Mouse (Mus musculus) liver, postnatal 0 days (tissue): ENCODE measurements at regions not wholly inside any gene's neighbourhood (a gene's known extent, or its start where the extent isn't known, plus 50 kb on each side); places are given as distances from the start of the nearest gene placed in this dataset.

Experiments
- ATAC-seq: fragments of 200-750 bp; cut with Nextera tagmentation; 2 replicates; pipeline ENCODE4 v1.8.0; 2017; ENCODE audit warnings: mild to moderate bottlenecking, moderate library complexity
- DNase-seq: peaks from one replicate; pipeline ENCODE4 v3.0.0-alpha.2; 2016
- H3K27ac ChIP-seq: fragments of 300-500 bp; sonication (generic); 2 replicates; pipeline ENCODE4 v1.5.1; 2014; ENCODE audit warnings: antibody characterized with exemption, moderate library complexity, mild to moderate bottlenecking, low read depth
- H3K27me3 ChIP-seq: fragments of 300-500 bp; sonication (generic); 2 replicates; pipeline ENCODE4 v1.6.1; 2014; ENCODE audit warnings: low read length, control low read depth, mixed read lengths; ENCODE audit not compliant: insufficient read depth
- H3K36me3 ChIP-seq: fragments of 300-500 bp; sonication (generic); replicated peaks from 2 replicates; pipeline ENCODE4 v1.6.1; 2014; ENCODE audit warnings: mild to moderate bottlenecking, control low read depth, low read length, moderate library complexity, mixed read lengths; ENCODE audit not compliant: insufficient read depth
- H3K4me1 ChIP-seq: fragments of 300-500 bp; sonication (generic); 2 replicates; pipeline ENCODE4 v1.6.1; 2014; ENCODE audit warnings: antibody characterized with exemption, mild to moderate bottlenecking, control low read depth; ENCODE audit not compliant: insufficient read depth
- H3K4me2 ChIP-seq: fragments of 300-500 bp; sonication (generic); 2 replicates; pipeline ENCODE4 v1.6.1; 2014; ENCODE audit warnings: low read depth, mild to moderate bottlenecking, low read length, moderate library complexity, mixed read lengths
- H3K4me3 ChIP-seq: fragments of 300-500 bp; sonication (generic); 2 replicates; pipeline ENCODE4 v1.5.1; 2014; ENCODE audit warnings: low read depth, low read length
- H3K9ac ChIP-seq: fragments of 300-500 bp; sonication (generic); replicated peaks from 2 replicates; pipeline ENCODE4 v1.6.1; 2014; ENCODE audit warnings: mild to moderate bottlenecking, moderate library complexity
- H3K9me3 ChIP-seq: fragments of 300-500 bp; sonication (generic); 2 replicates; pipeline ENCODE4 v1.6.1; 2016; ENCODE audit warnings: mild to moderate bottlenecking, control low read depth, low read length, mixed read lengths
- CTCF ChIP-seq: sonication (generic); IDR thresholded peaks from 2 replicates; pipeline ENCODE4 v1.5.1; 2016; ENCODE audit warnings: antibody characterized with exemption, low read depth
- EP300 ChIP-seq: IDR thresholded peaks from 2 replicates; pipeline ENCODE4 v1.6.1; 2016; ENCODE audit warnings: antibody characterized with exemption, low read depth, mild to moderate bottlenecking
- WGBS: fragments of 180-500 bp; shearing (Covaris S2); extraction: QIAGEN DNeasy Blood & Tissue Kit; methylation state at CpG from one replicate; pipeline ENCODE4 v1.1.7; 2014; ENCODE audit not compliant: insufficient replicate concordance; 5-methylcytosine and 5-hydroxymethylcytosine counted together

GRCm38 (mm10) chr4:45719564-45719963, 79.3 kb upstream of the Aldh1b1 start:
- DNase-seq, result no peak
- Histone ChIP-seq H3K4me2 (no peak overlapping the region), H3K4me1 (no peaks in the 10 kb centered on the region), H3K36me3 (no peaks in the 10 kb centered on the region), H3K4me3 (no peak overlapping the region), H3K9me3 (no peaks in the 10 kb centered on the region), H3K27ac (no peak overlapping the region), H3K27me3 (no peaks in the 10 kb centered on the region), H3K9ac (no peak overlapping the region)
- no peak for ATAC-seq
- no peak for TF ChIP-seq CTCF
- no peak for TF ChIP-seq EP300
- WGBS, result 22% methylated on average over 3 of the region's 3 CpGs

GRCm38 (mm10) chr4:45715878-45716277, 82.9 kb upstream of the Aldh1b1 start:
- Histone ChIP-seq H3K9me3 (no peaks in the 10 kb centered on the region), H3K27me3 (no peaks in the 10 kb centered on the region), H3K4me3 (no peak overlapping the region), H3K4me2 (no peak overlapping the region), H3K36me3 (no peaks in the 10 kb centered on the region), H3K27ac (no peak overlapping the region), H3K9ac (no peak overlapping the region), H3K4me1 (no peaks in the 10 kb centered on the region)
- DNase-seq (no peak), ATAC-seq (no peak)
- WGBS, result 68% methylated on average over 1 of the region's 1 CpGs
- TF ChIP-seq EP300 (no peak), CTCF (no peak)

- no peaks in the 10 kb centered on the region for H3K27me3 ChIP-seq
- H3K4me1 ChIP-seq, result no peaks in the 10 kb centered on the region
- no peak overlapping the region for H3K9ac ChIP-seq
- ATAC-seq (no peak), DNase-seq (no peak)
- H3K4me2 ChIP-seq, result no peak overlapping the region
- H3K27ac ChIP-seq, result no peak overlapping the region
- H3K9me3 ChIP-seq, result no peaks in the 10 kb centered on the region
- no peaks in the 10 kb centered on the region for H3K36me3 ChIP-seq
- 40% methylated on average over 10 of the region's 10 CpGs for WGBS
- TF ChIP-seq EP300 (no peak), CTCF (no peak)
- no peak overlapping the region for H3K4me3 ChIP-seq
Observed at GRCm38 (mm10) chr4:45713837-45714508, 84.8 kb upstream of the Aldh1b1 start.

GRCm38 (mm10) chr4:45713046-45713706, 85.6 kb upstream of the Aldh1b1 start:
- Histone ChIP-seq H3K9ac (no peak overlapping the region), H3K9me3 (no peaks in the 10 kb centered on the region), H3K36me3 (no peaks in the 10 kb centered on the region), H3K27ac (no peak overlapping the region), H3K4me1 (no peaks in the 10 kb centered on the region), H3K27me3 (no peaks in the 10 kb centered on the region), H3K4me2 (no peak overlapping the region), H3K4me3 (no peak overlapping the region)
- WGBS, result 61% methylated on average over 8 of the region's 8 CpGs
- DNase-seq, result no peak
- no peak for ATAC-seq
- TF ChIP-seq EP300 (no peak), CTCF (no peak)

- WGBS, result 37% methylated on average over 7 of the region's 7 CpGs
- ATAC-seq, result no peak
- no peak for TF ChIP-seq CTCF
- no peak for TF ChIP-seq EP300
- H3K36me3 ChIP-seq, result no peaks in the 10 kb centered on the region
- H3K27ac ChIP-seq, result no peak overlapping the region
- H3K4me3 ChIP-seq, result no peak overlapping the region
- no peak overlapping the region for H3K4me2 ChIP-seq
- H3K27me3 ChIP-seq, result no peaks in the 10 kb centered on the region
- no peak overlapping the region for H3K9ac ChIP-seq
- no peak for DNase-seq
- H3K4me1 ChIP-seq, result no peaks in the 10 kb centered on the region
- H3K9me3 ChIP-seq, result no peaks in the 10 kb centered on the region
Observed at GRCm38 (mm10) chr4:45703997-45704396, 94.8 kb upstream of the Aldh1b1 start.

GRCm38 (mm10) chr4:45699601-45700000, 99.2 kb upstream of the Aldh1b1 start:
- DNase-seq, result no peak
- TF ChIP-seq EP300 (no peak), CTCF (no peak)
- Histone ChIP-seq H3K4me3 (no peak overlapping the region), H3K36me3 (no peaks in the 10 kb centered on the region), H3K9ac (no peak overlapping the region), H3K4me1 (no peaks in the 10 kb centered on the region), H3K9me3 (no peaks in the 10 kb centered on the region), H3K27me3 (peaks cover 5% of the 10 kb centered on the region; the same call in 1 of the 2 replicates), H3K4me2 (no peak overlapping the region), H3K27ac (no peak overlapping the region)
- 64% methylated on average over 3 of the region's 3 CpGs for WGBS
- no peak for ATAC-seq
